Mouse (Mus musculus) ES-Bruce4 (cell line): ENCODE measurements around the gene Lamp1.

Source experiments
- CTCF ChIP-seq: IDR thresholded peaks from one replicate; pipeline ENCODE4 v1.8.1; 2011; ENCODE audit warnings: low read depth, low read length
- POLR2A ChIP-seq: IDR thresholded peaks from one replicate; pipeline ENCODE4 v1.8.1; 2011; ENCODE audit warnings: low read length; ENCODE audit not compliant: insufficient read depth

GRCm38 (mm10) chr8:13188052-13188555 is 29.1 kb downstream of the Lamp1 start:
- TF ChIP-seq POLR2A (no peak), CTCF (no peak)
